26 mouse cellular contexts compared by ENCODE assay signal in genomic region chr2:79707575-79707974, GRCm38 (mm10). TPM values are rescaled to one million over a fixed set of nuclear protein-coding genes. Genes with fewer than 3 reads are reported as not detected.
DNase-seq lines count a peak whose midpoint lies in the region; ATAC-seq and TF ChIP-seq lines count a peak whose summit lies in the region.
"Had no signal": no experiment of that assay in that cellular context is flagged by ENCODE, and none has a peak within 500 bp of the region (broad histone marks: within the 10 kb centered on the region; RNA-seq: fewer than 3 reads in every experiment).

Ppp1r1c (plus strand) TSS chr2:79707780.

- WGBS in hindbrain, embryonic 14.5 days, result 72% methylated on average over 6 of the region's 6 CpGs
- WGBS in neural tube, embryonic 13.5 days, result 71% methylated on average over 6 of the region's 6 CpGs

- H3K36me3 ChIP-seq in testis, adult 2 months (ENCODE audit: control insufficient read depth, insufficient read depth, low read length), result no peaks in the 10 kb centered on the region
- H3K36me3 ChIP-seq in hindbrain, embryonic 14.5 days (replicated peaks; ENCODE audit: control insufficient read depth, insufficient read depth), result no peaks in the 10 kb centered on the region
- H3K36me3 ChIP-seq in neural tube, embryonic 13.5 days, result no peaks in the 10 kb centered on the region
- H3K36me3 ChIP-seq: forebrain, embryonic 12.5 days; heart, embryonic 15.5 days; intestine, embryonic 15.5 days had no signal

- H3K27ac ChIP-seq in testis, adult 2 months (ENCODE audit: control insufficient read depth, insufficient read depth, low read depth, low read length), result no peak within 1 kb of the TSS
- H3K27ac ChIP-seq in hindbrain, embryonic 14.5 days, result 0 out of 2 replicates have a peak within 1 kb of the TSS, but pooled peaks have one; percentile 0
- peak within 1 kb of the TSS; percentile 61; the same call in 1 of the 2 replicates for H3K27ac ChIP-seq in neural tube, embryonic 13.5 days (replicated peaks)
- H3K27ac ChIP-seq: forebrain, embryonic 12.5 days; heart, adult 2 months; heart, embryonic 15.5 days; intestine, embryonic 15.5 days had no signal

- no peak within 1 kb of the TSS for H3K4me3 ChIP-seq in testis, adult 2 months (ENCODE audit: control insufficient read depth, low read depth, low read length)
- H3K4me3 ChIP-seq in hindbrain, embryonic 14.5 days (replicated peaks; ENCODE audit: low read length), result no peak within 1 kb of the TSS
- peak within 1 kb of the TSS; percentile 25 for H3K4me3 ChIP-seq in neural tube, embryonic 13.5 days
- H3K4me3 ChIP-seq: forebrain, embryonic 12.5 days; heart, adult 2 months; heart, embryonic 15.5 days; intestine, embryonic 15.5 days had no signal

- no peaks in the 10 kb centered on the region for H3K4me1 ChIP-seq in testis, adult 2 months (ENCODE audit: control insufficient read depth, insufficient read depth, low read length)
- H3K4me1 ChIP-seq in hindbrain, embryonic 14.5 days (replicated peaks; ENCODE audit: control insufficient read depth, insufficient read depth, low read length), result no peaks in the 10 kb centered on the region
- H3K4me1 ChIP-seq in neural tube, embryonic 13.5 days (replicated peaks), result no peaks in the 10 kb centered on the region
- H3K4me1 ChIP-seq: forebrain, embryonic 12.5 days; intestine, embryonic 15.5 days had no signal

- 0 out of 2 replicates have a peak within 1 kb of the TSS, but pooled peaks have one; percentile 11 for H3K4me2 ChIP-seq in hindbrain, embryonic 14.5 days (replicated peaks)
- H3K4me2 ChIP-seq in neural tube, embryonic 13.5 days, result no peak within 1 kb of the TSS
- H3K4me2 ChIP-seq: forebrain, embryonic 12.5 days; heart, embryonic 15.5 days; intestine, embryonic 15.5 days; liver, embryonic 11.5 days; lung, embryonic 14.5 days had no signal

- H3K9ac ChIP-seq in hindbrain, embryonic 14.5 days, result no peak within 1 kb of the TSS
- peak within 1 kb of the TSS; percentile 50; the same call in 1 of the 2 replicates for H3K9ac ChIP-seq in neural tube, embryonic 13.5 days
- H3K9ac ChIP-seq: forebrain, embryonic 12.5 days; heart, embryonic 15.5 days; intestine, embryonic 15.5 days; lung, embryonic 14.5 days had no signal

- DNase-seq in testis, postnatal 14 days (ENCODE audit: low spot score), result no peak
- DNase-seq in hindbrain, embryonic 14.5 days (ENCODE audit: low spot score), result no peak
- DNase-seq in kidney, adult 8-10 months, result no peak
- no peak for DNase-seq in embryo, embryonic 10 days (ENCODE audit: low spot score)
- no peak for DNase-seq in thymus, postnatal 36 days
- DNase-seq: adrenal gland, adult 8-10 months; cerebellum, adult 9-10 months; gastrocnemius, postnatal 25 days; heart, adult 2 months; heart, postnatal 4 days; kidney, postnatal 4 days; lung, embryonic 14.5 days; lung, postnatal 4 days; right cerebral cortex, postnatal 25 days; thymus, adult 2 months had no signal

- TF ChIP-seq CTCF in testis, adult 2 months (IDR thresholded peaks at IDR 0.05; ENCODE audit: control insufficient read depth, insufficient read depth, insufficient replicate concordance, low read depth, low read length), result no peak

- H3K27me3 ChIP-seq in testis, adult 2 months (ENCODE audit: control insufficient read depth, insufficient read depth, low read length), result no peaks in the 10 kb centered on the region
- H3K27me3 ChIP-seq in hindbrain, embryonic 14.5 days (ENCODE audit: control insufficient read depth, insufficient read depth, low read length), result no peaks in the 10 kb centered on the region
- H3K27me3 ChIP-seq in neural tube, embryonic 13.5 days, result no peaks in the 10 kb centered on the region
- H3K27me3 ChIP-seq: forebrain, embryonic 12.5 days; heart, embryonic 15.5 days; intestine, embryonic 15.5 days had no signal

- ATAC-seq in hindbrain, embryonic 14.5 days (ENCODE audit: low FRiP score), result peak; percentile 14; the same call in 1 of the 2 replicates
- ATAC-seq in neural tube, embryonic 13.5 days (ENCODE audit: low read depth), result peak; percentile 63; the same call in 1 of the 2 replicates
- ATAC-seq: intestine, embryonic 15.5 days; Patski had no signal

- 0 out of 2 replicates have a peak, but pooled peaks cover 3% of the 10 kb centered on the region for H3K9me3 ChIP-seq in hindbrain, embryonic 14.5 days (ENCODE audit: control insufficient read depth, low read length)
- no peaks in the 10 kb centered on the region for H3K9me3 ChIP-seq in neural tube, embryonic 13.5 days
- H3K9me3 ChIP-seq: forebrain, embryonic 12.5 days; heart, embryonic 15.5 days; intestine, embryonic 15.5 days had no signal

- TF ChIP-seq POLR2A in testis, adult 2 months (IDR thresholded peaks at IDR 0.05; ENCODE audit: control insufficient read depth, low read depth, low read length), result no peak

RNA-seq across cellular contexts. Expression of gene Ppp1r1c, which starts in this region (rescaled TPM):
- 11.8 and 11.9 TPM in 2 replicates for polyA plus RNA-seq in testis, adult 2 months (2012; rRNA removed)
- polyA plus RNA-seq in hindbrain, embryonic 14.5 days (2014; fragmentation: Nextera tagmentation; extraction: Ambion mirVana), result 8.7 and 8.9 TPM in 2 replicates
- 82.8 and 93.7 TPM in 2 replicates for polyA plus RNA-seq in neural tube, embryonic 13.5 days (2015; fragmentation: Nextera tagmentation; extraction: Ambion mirVana)
- polyA plus RNA-seq: heart, adult 2 months; intestine, embryonic 15.5 days; kidney, embryonic 14.5 days; limb, embryonic 11.5 days; lung, embryonic 14.5 days; Patski; spleen, adult 2 months; stomach, embryonic 14.5 days; thymus, adult 2 months had no signal
